In the genomic region with DNA sequence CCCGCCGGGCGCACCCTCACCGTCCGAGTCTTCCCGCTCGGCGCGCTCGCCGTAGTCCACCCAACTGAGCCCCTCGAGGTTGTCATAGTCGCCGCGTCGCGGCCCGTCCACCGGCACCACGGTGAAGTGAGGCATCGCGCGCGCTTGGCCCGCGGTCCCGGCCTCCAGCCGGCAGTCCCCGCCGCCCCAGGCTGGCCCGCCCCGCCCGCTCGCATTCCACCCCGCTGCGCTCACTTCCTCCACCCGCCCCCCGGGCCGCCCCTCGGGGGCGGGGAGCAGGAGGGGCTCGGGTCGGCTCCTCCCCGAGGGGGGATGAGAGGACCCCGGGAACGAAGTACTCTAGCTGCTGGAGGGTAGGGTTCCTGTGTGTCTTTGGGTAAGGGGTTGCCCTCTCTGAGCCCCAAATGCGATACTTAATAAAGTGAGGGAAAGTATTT, we compare ENCODE assay signal across 8 mouse cellular contexts. TPM values are rescaled to one million over a fixed set of nuclear protein-coding genes. Genes with fewer than 3 reads are reported as not detected.
A peak's percentile ranks its signal among the peaks of the same experiment; 100 is the strongest.
DNase-seq lines count a peak whose midpoint lies in the region; ATAC-seq and TF ChIP-seq lines count a peak whose summit lies in the region.

A gene (minus strand): TSS at position 193 of the 437 bp plus-strand sequence.

- ATAC-seq in heart, postnatal 0 days (ENCODE audit: insufficient read depth, low read depth): peak; percentile 91
- ATAC-seq in lung, embryonic 16.5 days (ENCODE audit: low read depth): peak; percentile 95

- H3K4me2 ChIP-seq in heart, postnatal 0 days (ENCODE audit: low read depth, low read length): peak within 1 kb of the TSS; percentile 78
- peak within 1 kb of the TSS; percentile 60 for H3K4me2 ChIP-seq in lung, embryonic 16.5 days (ENCODE audit: low read depth, low read length)

- TF ChIP-seq EP300 in heart, postnatal 0 days (IDR thresholded peaks at IDR 0.05; ENCODE audit: low read depth): 0 out of 2 replicates have a peak, but pooled peaks have one; percentile 44

- no peaks in the 10 kb centered on the region for H3K27me3 ChIP-seq in erythroblast, embryonic 14.5 days (ENCODE audit: control insufficient read depth)
- H3K27me3 ChIP-seq in heart, postnatal 0 days (ENCODE audit: control insufficient read depth, insufficient read depth, low read length): no peaks in the 10 kb centered on the region
- no peaks in the 10 kb centered on the region for H3K27me3 ChIP-seq in lung, embryonic 16.5 days (ENCODE audit: control insufficient read depth, insufficient read depth, low read depth, low read length)

- H3K4me3 ChIP-seq in erythroblast, embryonic 14.5 days (replicated peaks): peak within 1 kb of the TSS; percentile 88
- peak within 1 kb of the TSS; percentile 87 for H3K4me3 ChIP-seq in heart, postnatal 0 days (ENCODE audit: low read depth, low read length)
- H3K4me3 ChIP-seq in lung, embryonic 16.5 days (ENCODE audit: low read length): peak within 1 kb of the TSS; percentile 91

- H3K9me3 ChIP-seq in erythroblast, embryonic 14.5 days (ENCODE audit: control insufficient read depth, low read length): no peaks in the 10 kb centered on the region
- H3K9me3 ChIP-seq in heart, postnatal 0 days (replicated peaks; ENCODE audit: control insufficient read depth, low read length): no peaks in the 10 kb centered on the region
- no peaks in the 10 kb centered on the region for H3K9me3 ChIP-seq in lung, embryonic 16.5 days (ENCODE audit: control insufficient read depth, low read length)

- peak within 1 kb of the TSS; percentile 95 for H3K27ac ChIP-seq in heart, postnatal 0 days (ENCODE audit: low read depth)
- peak within 1 kb of the TSS; percentile 92 for H3K27ac ChIP-seq in lung, embryonic 16.5 days (ENCODE audit: low read length)

- under 1% methylated on average over 32 of the region's 47 CpGs for WGBS in heart, postnatal 0 days
- WGBS in lung, embryonic 16.5 days: under 1% methylated on average over 34 of the region's 47 CpGs

- H3K36me3 ChIP-seq in erythroblast, embryonic 14.5 days (ENCODE audit: control insufficient read depth): peaks cover 14% of the 10 kb centered on the region
- H3K36me3 ChIP-seq in heart, postnatal 0 days (replicated peaks; ENCODE audit: control insufficient read depth, insufficient read depth, low read length): no peaks in the 10 kb centered on the region
- H3K36me3 ChIP-seq in lung, embryonic 16.5 days (ENCODE audit: control insufficient read depth, insufficient read depth, low read length): no peaks in the 10 kb centered on the region

- TF ChIP-seq CTCF in heart, postnatal 0 days (IDR thresholded peaks at IDR 0.05; ENCODE audit: low read depth): no peak

- peak; percentile 77 to 79 for DNase-seq in B cell, adult 2 months
- DNase-seq in adrenal gland, adult (ENCODE audit: inconsistent age in 2 of 2, low spot score in 1 of 2): peak; percentile 88 to 96
- DNase-seq in heart, postnatal 0 days (ENCODE audit: low spot score): peak; percentile 88
- peak; percentile 73 to 90 for DNase-seq in kidney, postnatal 36 days
- peak; percentile 73 for DNase-seq in ovary, adult 18-20 months (ENCODE audit: low spot score)
- peak; percentile 88 to 91 for DNase-seq in thymus, postnatal 36 days

- H3K4me1 ChIP-seq in erythroblast, embryonic 14.5 days (ENCODE audit: control insufficient read depth): peaks cover 73% of the 10 kb centered on the region
- peaks cover 33% of the 10 kb centered on the region for H3K4me1 ChIP-seq in heart, postnatal 0 days (ENCODE audit: control insufficient read depth, insufficient read depth)
- peaks cover 28% of the 10 kb centered on the region for H3K4me1 ChIP-seq in lung, embryonic 16.5 days (replicated peaks; ENCODE audit: control insufficient read depth, insufficient read depth, low read length)

- H3K9ac ChIP-seq in heart, postnatal 0 days (replicated peaks; ENCODE audit: low read depth, low read length): peak within 1 kb of the TSS; percentile 77
- peak within 1 kb of the TSS; percentile 93 for H3K9ac ChIP-seq in lung, embryonic 16.5 days (ENCODE audit: low read length)

RNA-seq across cellular contexts. Expression of the gene that starts here (rescaled TPM):
- polyA plus RNA-seq in erythroblast, embryonic 14.5 days (2012): 1.7 and 1.9 TPM in 2 replicates
- 36.7 and 40.7 TPM in 2 replicates for total RNA-seq in heart, postnatal 0 days (2014; rRNA removed; ENCODE audit: low replicate concordance)
- polyA plus RNA-seq in heart, postnatal 0 days (2015; fragmentation: Nextera tagmentation; extraction: Ambion mirVana): 32.8 and 34.9 TPM in 2 replicates
- polyA plus RNA-seq in lung, embryonic 16.5 days (2015; fragmentation: Nextera tagmentation; extraction: Ambion mirVana): 35.1 and 38.3 TPM in 2 replicates

Comparison
In these comparisons a context has a peak if more than half of its experiments do, and no peak if none do; other contexts are left out.
1. Peak in every context shown above with its lines: DNase-seq, ATAC-seq, H3K4me3 ChIP-seq and H3K27ac ChIP-seq.
2. RNA of the gene that starts here (polyA plus RNA-seq): 35.1 to 38.3 TPM in lung, embryonic 16.5 days and 32.8 to 34.9 TPM in heart, postnatal 0 days; 1.7 to 1.9 TPM in erythroblast, embryonic 14.5 days; every median in the first group is over 10 times any median in the second.